Mouse (Mus musculus): ENCODE results near the gene Pgap1.

DNA sequence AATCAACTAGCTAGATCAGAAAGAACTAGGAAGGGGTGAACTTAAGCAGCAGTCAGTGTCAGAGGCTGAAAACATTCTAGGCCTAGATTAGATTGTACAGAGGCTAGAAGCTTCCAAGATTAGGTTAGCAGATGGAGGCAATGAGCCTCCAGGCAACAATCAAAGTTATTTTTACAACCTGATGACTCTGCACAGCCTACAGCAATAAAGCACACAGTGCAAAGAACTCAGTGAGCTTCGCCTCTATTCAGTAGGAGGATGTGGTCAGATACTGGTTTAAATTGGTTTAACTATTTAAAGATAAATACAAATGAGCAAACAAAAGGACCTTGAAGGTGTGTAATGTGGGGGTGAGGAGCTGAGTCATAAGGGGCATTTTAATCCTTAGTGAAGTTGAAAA is 42.8 kb upstream of the Pgap1 start:
- no peak for TF ChIP-seq POLR2A (IDR thresholded peaks at IDR 0.05; ENCODE audit: insufficient read depth, low read depth, low read length)
- no peak for TF ChIP-seq CTCF (IDR thresholded peaks at IDR 0.05)
- TF ChIP-seq EP300 (IDR thresholded peaks at IDR 0.05; ENCODE audit: insufficient read depth, low read depth, low read length), result no peak

All from heart, adult 2 months (tissue).